Mouse (Mus musculus) CH12.LX (cell line): ENCODE results near the gene Man1a2. TPM values are rescaled to one million over a fixed set of nuclear protein-coding genes. Genes with fewer than 3 reads are reported as not detected.

Source experiments
- DNase-seq: peaks from one replicate; pipeline ENCODE4 v3.0.0-alpha.2; 2013; ENCODE audit errors: extremely low read depth
- H3K27ac ChIP-seq: 2 replicates; pipeline ENCODE4 v1.5.1; 2012; ENCODE audit warnings: low read depth, mild to moderate bottlenecking, control low read depth, moderate library complexity; ENCODE audit not compliant: insufficient read depth
- H3K27me3 ChIP-seq: replicated peaks from 2 replicates; pipeline ENCODE3; 2012; ENCODE audit warnings: inconsistent platforms
- H3K36me3 ChIP-seq, 2 experiments: replicated peaks in 1 of 2; 2 replicates each; pipeline versions ENCODE3 to v1.6.1; 2012; ENCODE audit warnings: inconsistent platforms in 1 of 2, low read length in 1 of 2, mild to moderate bottlenecking in 1 of 2, mixed read lengths in 1 of 2, moderate library complexity in 1 of 2; ENCODE audit not compliant: control insufficient read depth in 1 of 2, insufficient read depth in 1 of 2
- H3K4me1 ChIP-seq, 2 experiments: 2 replicates each; pipeline ENCODE4 v1.6.1; 2012; ENCODE audit warnings: inconsistent platforms in 1 of 2, moderate library complexity in 1 of 2; ENCODE audit not compliant: insufficient read depth in 2 of 2, control insufficient read depth in 1 of 2
- H3K4me2 ChIP-seq: 2 replicates; pipeline ENCODE4 v1.6.1; 2012; ENCODE audit warnings: low read depth, mild to moderate bottlenecking, control low read depth; ENCODE audit not compliant: poor library complexity, insufficient read depth, severe bottlenecking
- H3K4me3 ChIP-seq, 3 experiments: fragments of 150-350 bp in 1 of 3; sonication (generic) in 1 of 3; replicated peaks in 1 of 3; 2 replicates each; pipeline versions ENCODE3 to v1.5.1; 2011 to 2012; ENCODE audit warnings: low read depth in 2 of 3, low read length in 2 of 3, mild to moderate bottlenecking in 2 of 3, moderate library complexity in 2 of 3, control low read depth in 1 of 3, improper control_type of control experiment in 1 of 3, inconsistent platforms in 1 of 3, mixed read lengths in 1 of 3; ENCODE audit not compliant: poor library complexity in 1 of 3
- H3K79me2 ChIP-seq: replicated peaks from 2 replicates; pipeline ENCODE4 v1.6.1; 2012; ENCODE audit warnings: mild to moderate bottlenecking, moderate library complexity; ENCODE audit not compliant: control insufficient read depth, poor library complexity, insufficient read depth, severe bottlenecking; ENCODE audit errors: extremely low read depth
- H3K9ac ChIP-seq: 2 replicates; pipeline ENCODE4 v1.6.1; 2012; ENCODE audit warnings: low read depth, mild to moderate bottlenecking, control low read depth, moderate library complexity; ENCODE audit not compliant: insufficient read depth
- H3K9me3 ChIP-seq: replicated peaks from 2 replicates; pipeline ENCODE3; 2012; ENCODE audit warnings: low read length, inconsistent platforms, mixed read lengths
- BHLHE40 ChIP-seq: IDR thresholded peaks from 2 replicates; pipeline ENCODE4 v1.6.1; 2011; ENCODE audit warnings: mild to moderate bottlenecking, low read depth, low read length, improper control_type of control experiment
- CHD1 ChIP-seq: IDR thresholded peaks from 2 replicates; pipeline ENCODE4 v1.6.1; 2012; ENCODE audit warnings: low read depth, low read length, improper control_type of control experiment, inconsistent platforms
- CHD2 ChIP-seq: IDR thresholded peaks from 2 replicates; pipeline ENCODE4 v1.6.1; 2011; ENCODE audit warnings: low read length, improper control_type of control experiment
- E2F4 ChIP-seq: IDR thresholded peaks from 2 replicates; pipeline ENCODE4 v1.6.1; 2011; ENCODE audit warnings: low read depth, low read length, improper control_type of control experiment; ENCODE audit not compliant: insufficient replicate concordance
- ELF1 ChIP-seq: IDR thresholded peaks from 2 replicates; pipeline ENCODE4 v1.6.1; 2014; ENCODE audit warnings: low read depth, mild to moderate bottlenecking, inconsistent platforms, low read length, improper control_type of control experiment
- IRF4 ChIP-seq: IDR thresholded peaks from 2 replicates; pipeline ENCODE4 v1.6.1; 2014; ENCODE audit warnings: low read depth, mild to moderate bottlenecking, inconsistent platforms, low read length, improper control_type of control experiment
- JUN ChIP-seq: IDR thresholded peaks from 2 replicates; pipeline ENCODE4 v1.6.1; 2011; ENCODE audit warnings: low read depth, mild to moderate bottlenecking, low read length, improper control_type of control experiment, moderate library complexity; ENCODE audit not compliant: insufficient read depth
- MEF2A ChIP-seq: IDR thresholded peaks from 2 replicates; pipeline ENCODE4 v1.6.1; 2014; ENCODE audit warnings: low read depth, mild to moderate bottlenecking, inconsistent platforms, low read length, improper control_type of control experiment, borderline replicate concordance
- MXI1 ChIP-seq: IDR thresholded peaks from 2 replicates; pipeline ENCODE4 v1.6.1; 2011; ENCODE audit warnings: mild to moderate bottlenecking, low read depth, low read length, improper control_type of control experiment
- NRF1 ChIP-seq: IDR thresholded peaks from 2 replicates; pipeline ENCODE4 v1.6.1; 2014; ENCODE audit warnings: low read depth, mild to moderate bottlenecking, inconsistent platforms, low read length, improper control_type of control experiment, moderate library complexity
- PAX5 ChIP-seq: IDR thresholded peaks from 2 replicates; pipeline ENCODE4 v1.6.1; 2012; ENCODE audit warnings: low read length, inconsistent platforms, mixed read lengths
- POLR2AphosphoS2 ChIP-seq: IDR thresholded peaks from 2 replicates; pipeline ENCODE4 v1.6.1; 2011; ENCODE audit warnings: low read depth, low read length, improper control_type of control experiment
- RCOR1 ChIP-seq: conservative IDR thresholded peaks from 2 replicates; pipeline ENCODE4 v1.6.1; 2012; ENCODE audit warnings: low read depth, mild to moderate bottlenecking, inconsistent platforms, low read length, improper control_type of control experiment
- SMC3 ChIP-seq: IDR thresholded peaks from 2 replicates; pipeline ENCODE4 v1.6.1; 2011; ENCODE audit warnings: low read depth, low read length, improper control_type of control experiment
- UBTF ChIP-seq: IDR thresholded peaks from 2 replicates; pipeline ENCODE4 v1.6.1; 2012; ENCODE audit warnings: low read depth, mild to moderate bottlenecking, inconsistent platforms, low read length, improper control_type of control experiment, moderate library complexity
- USF1 ChIP-seq: IDR thresholded peaks from 2 replicates; pipeline ENCODE4 v1.6.1; 2014; ENCODE audit warnings: low read depth, mild to moderate bottlenecking, inconsistent platforms, low read length, improper control_type of control experiment
- ZC3H11A ChIP-seq: IDR thresholded peaks from 2 replicates; pipeline ENCODE4 v1.6.1; 2012; ENCODE audit warnings: low read depth, mild to moderate bottlenecking, inconsistent platforms, low read length, improper control_type of control experiment
- ZKSCAN1 ChIP-seq: IDR thresholded peaks from 2 replicates; pipeline ENCODE4 v1.6.1; 2012; ENCODE audit warnings: low read depth, inconsistent platforms, low read length, improper control_type of control experiment, borderline replicate concordance
- ZMIZ1 ChIP-seq: IDR thresholded peaks from 2 replicates; pipeline ENCODE4 v1.6.1; 2012; ENCODE audit warnings: low read depth, mild to moderate bottlenecking, inconsistent platforms, low read length, improper control_type of control experiment
- ZNF384 ChIP-seq: IDR thresholded peaks from 2 replicates; pipeline ENCODE4 v1.6.1; 2012; ENCODE audit warnings: low read depth, low read length, improper control_type of control experiment, inconsistent platforms
- dilution Hi-C: fragments of 300-500 bp; cut with MboI; formaldehyde crosslinking; loops from 2 replicates; pipeline ENCODE4 v1.14.3; 2020; ENCODE audit warnings: low sequenced_read_pairs; ENCODE audit not compliant: extremely low pct_unique_long_range_greater_than_20kb, extremely low pct_ligation_motif_present
- in situ Hi-C: fragments of 300-500 bp; cut with MboI; formaldehyde crosslinking; loops from 3 replicates; pipeline ENCODE4 v1.14.3; 2019; ENCODE audit warnings: low sequenced_read_pairs, low pct_ligation_motif_present, low pct_unique_long_range_greater_than_20kb, mixed read lengths
- polyA plus RNA-seq: library from polyadenylated mRNA; unstranded; fragments of >175 nt; gene quantifications from 2 replicates; pipeline ENCODE4 v1.2.1, GENCODE M21; 2012; ENCODE audit warnings: low read depth; ENCODE audit not compliant: insufficient read length
- total RNA-seq, 2 experiments: library from RNA; depleted of rRNA; stranded (reverse); fragments of 300-350 nt in 1 of 2; fragments of >200 nt in 1 of 2; gene quantifications; 2 replicates each; pipeline ENCODE4 v1.2.3; 2012 to 2014

Gene Man1a2
- total and polyA plus RNA-seq, 3 experiments, result 31.1 to 73.6 (median 53.5) TPM

DNA sequence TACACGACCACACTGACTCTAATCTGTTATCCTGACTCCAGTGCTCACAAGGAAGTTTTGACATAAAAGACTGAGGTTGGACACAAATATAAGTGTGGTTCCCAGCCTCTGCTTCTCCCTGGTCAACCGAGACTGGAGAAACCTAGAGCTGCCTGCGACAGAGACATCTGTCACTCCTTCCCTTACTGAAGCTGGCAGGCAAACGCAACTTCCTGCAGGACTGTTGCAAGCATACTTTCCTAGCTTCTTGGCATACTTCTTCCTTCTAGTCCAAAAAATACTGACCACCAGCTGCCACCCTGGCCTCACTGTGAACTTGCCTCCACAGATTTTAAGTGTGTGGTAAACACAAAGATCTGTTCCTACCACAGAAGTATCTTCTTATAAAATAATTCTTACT lies 66.8 kb downstream of the Man1a2 start:
- dilution Hi-C loops (no loop called here), in situ Hi-C loops (no loop called here)
- Histone ChIP-seq H3K27me3 (no peaks in the 10 kb centered on the region), H3K9me3 (no peaks in the 10 kb centered on the region), H3K79me2 (no peaks in the 10 kb centered on the region), H3K9ac (no peak overlapping the region), H3K27ac (no peak overlapping the region), H3K4me1 (peaks cover 0 to 7% of the 10 kb centered on the region in 2 experiments; a peak in 2 of 4 replicates), H3K36me3 (peaks cover 8 to 30% of the 10 kb centered on the region in 2 experiments), H3K4me3 (no peak overlapping the region), H3K4me2 (no peak overlapping the region)
- no peak for DNase-seq
- TF ChIP-seq MEF2A (no peak), SMC3 (no peak), UBTF (no peak), ZMIZ1 (no peak), ZC3H11A (no peak), IRF4 (no peak), POLR2AphosphoS2 (no peak), MXI1 (no peak)

DNA sequence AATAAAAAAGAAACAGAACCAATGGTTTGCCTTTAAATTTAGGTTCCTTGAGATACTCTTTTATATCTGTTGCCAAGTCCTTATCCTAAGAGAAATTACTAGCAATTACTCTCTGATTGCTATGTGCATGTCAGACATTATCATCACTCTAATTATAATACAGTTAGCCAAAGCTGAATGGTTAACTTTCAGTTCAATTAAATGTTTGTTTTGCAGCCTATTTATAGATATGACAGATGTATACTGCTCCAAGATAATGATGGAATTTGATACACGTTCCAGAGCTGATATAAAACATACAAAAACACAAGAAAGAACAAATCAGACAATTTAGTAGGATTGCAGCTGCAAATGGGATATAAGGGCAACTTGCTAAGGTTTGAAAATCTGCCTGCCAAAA lies 74.4 kb downstream of the Man1a2 start:
- Histone ChIP-seq H3K27ac (no peak overlapping the region), H3K4me1 (peaks cover 0 to 21% of the 10 kb centered on the region in 2 experiments; a peak in 2 of 4 replicates), H3K9me3 (no peaks in the 10 kb centered on the region), H3K36me3 (peaks cover 4 to 33% of the 10 kb centered on the region in 2 experiments), H3K79me2 (peaks cover 2% of the 10 kb centered on the region; the same call in 1 of the 2 replicates), H3K9ac (no peak overlapping the region), H3K4me3 (no peak overlapping the region), H3K4me2 (no peak overlapping the region), H3K27me3 (no peaks in the 10 kb centered on the region)
- in situ Hi-C loops (no loop called here), dilution Hi-C loops (no loop called here)
- TF ChIP-seq E2F4 (no peak), UBTF (no peak), CHD2 (no peak), CHD1 (no peak), BHLHE40 (no peak), IRF4 (no peak), ZKSCAN1 (no peak), RCOR1 (no peak), JUN (no peak), MEF2A (no peak), ZNF384 (no peak), ZMIZ1 (no peak), NRF1 (no peak), ELF1 (no peak), PAX5 (no peak), USF1 (no peak)
- no peak for DNase-seq
